Mouse (Mus musculus) left cerebral cortex, postnatal 36 days (tissue): ENCODE results near the gene Cox8c. TPM values are rescaled to one million over a fixed set of nuclear protein-coding genes. Genes with fewer than 3 reads are reported as not detected.
A peak's percentile ranks its signal among the peaks of the same experiment; 100 is the strongest.

ENCODE experiments used
- DNase-seq, 2 experiments: peaks; one replicate each; pipeline ENCODE4 v3.0.0; 2021 to 2022; ENCODE audit warnings: low spot score in 2 of 2, mixed read lengths in 1 of 2
- intact Hi-C: fragments of 180-260 bp; cut with DNase I; formaldehyde crosslinking; loops from one replicate; pipeline ENCODE4 v1.15.1; 2025
- total RNA-seq, 2 experiments: library from RNA; stranded (reverse); gene quantifications; 2 replicates each; pipeline ENCODE4 v1.2.3; 2021

The Cox8c gene
- total RNA-seq: not detected

GRCm38 (mm10) chr12:102899091-102899490, at the start of gene Cox8c:
Gene Cox8c, plus strand, starts transcription at chr12:102899316.
- DNase-seq: no peak
- intact Hi-C loops: no loop called here

GRCm38 (mm10) chr12:102860806-102861205, 38.3 kb upstream of the Cox8c start:
- intact Hi-C loops: no loop called here
- no peak for DNase-seq

- DNase-seq: no peak
- intact Hi-C loops: loop anchor here (10.0 kb wide), 1 partner anchor 65 kb away; no protein-coding TSS in a partner anchor
Measured at GRCm38 (mm10) chr12:102869802-102870201, 29.3 kb upstream of the Cox8c start.

- DNase-seq: no peak
- intact Hi-C loops: loop anchor here (10.0 kb wide), 1 partner anchor 66 kb away; no protein-coding TSS in a partner anchor
Measured at GRCm38 (mm10) chr12:102870527-102870926, 28.6 kb upstream of the Cox8c start.

- intact Hi-C loops: loop anchor here (1.0 to 10.0 kb wide), 2 partner anchors 72 to 73 kb away; no protein-coding TSS in a partner anchor
- peak; percentile 39 to 52 for DNase-seq
Measured at GRCm38 (mm10) chr12:102877301-102878030, 21.6 kb upstream of the Cox8c start.

- intact Hi-C loops: loop anchor here (1.0 to 10.0 kb wide), 2 partner anchors 71 to 73 kb away; no protein-coding TSS in a partner anchor
- peak; percentile 95 to 96 for DNase-seq
Measured at GRCm38 (mm10) chr12:102878031-102878823, 20.9 kb upstream of the Cox8c start, which contains the start of gene Btbd7. Gene Btbd7, minus strand, starts transcription at chr12:102878471.

- DNase-seq: no peak
- intact Hi-C loops: loop anchor here (1.0 to 10.0 kb wide), 2 partner anchors 70 to 74 kb away; no protein-coding TSS in a partner anchor
Measured at GRCm38 (mm10) chr12:102878901-102879300, 20.2 kb upstream of the Cox8c start.

GRCm38 (mm10) chr12:102885735-102886134, 13.4 kb upstream of the Cox8c start:
- intact Hi-C loops: loop anchor here (2.0 kb wide), 1 partner anchor 179 kb away; no protein-coding TSS in a partner anchor
- DNase-seq: peak; percentile 42 to 45

GRCm38 (mm10) chr12:102887366-102887765, 11.8 kb upstream of the Cox8c start:
- DNase-seq: no peak
- intact Hi-C loops: no loop called here

- intact Hi-C loops: no loop called here
- no peak for DNase-seq
Measured at GRCm38 (mm10) chr12:102888568-102888967, 10.5 kb upstream of the Cox8c start.

- intact Hi-C loops: no loop called here
- no peak for DNase-seq
Measured at GRCm38 (mm10) chr12:102908191-102908590, 9.1 kb downstream of the Cox8c start.

- intact Hi-C loops: no loop called here
- DNase-seq: no peak
Measured at GRCm38 (mm10) chr12:102916073-102916472, 17.0 kb downstream of the Cox8c start.

GRCm38 (mm10) chr12:102929764-102930163, 30.6 kb downstream of the Cox8c start:
- DNase-seq: no peak
- intact Hi-C loops: no loop called here

GRCm38 (mm10) chr12:102930335-102930734, 31.2 kb downstream of the Cox8c start:
- no peak for DNase-seq
- intact Hi-C loops: no loop called here

GRCm38 (mm10) chr12:102930789-102931188, 31.7 kb downstream of the Cox8c start:
- intact Hi-C loops: no loop called here
- DNase-seq: no peak

GRCm38 (mm10) chr12:102935892-102936291, 36.8 kb downstream of the Cox8c start:
- DNase-seq: no peak
- intact Hi-C loops: loop anchor here (5.0 kb wide), 1 partner anchor 34 kb away; no protein-coding TSS in a partner anchor

GRCm38 (mm10) chr12:102945571-102945970, 46.5 kb downstream of the Cox8c start:
- DNase-seq: no peak

GRCm38 (mm10) chr12:102947826-102948225, 48.7 kb downstream of the Cox8c start:
- DNase-seq: no peak
- intact Hi-C loops: no loop called here

More at GRCm38 (mm10) chr12:102945571-102945970, 46.5 kb downstream of the Cox8c start:
- intact Hi-C loops: no loop called here

- intact Hi-C loops: loop anchor here (1.0 kb wide), 1 partner anchor 71 kb away; the partner anchor contains the start of gene Btbd7
- DNase-seq: peak; percentile 88 to 89
Measured at GRCm38 (mm10) chr12:102948778-102949394, 49.8 kb downstream of the Cox8c start, which contains the start of gene Unc79. Gene Unc79, plus strand, starts transcription at chr12:102948859.
